Mouse (Mus musculus): ENCODE data around the gene Gnb1.

Gnb1 gene

DNA sequence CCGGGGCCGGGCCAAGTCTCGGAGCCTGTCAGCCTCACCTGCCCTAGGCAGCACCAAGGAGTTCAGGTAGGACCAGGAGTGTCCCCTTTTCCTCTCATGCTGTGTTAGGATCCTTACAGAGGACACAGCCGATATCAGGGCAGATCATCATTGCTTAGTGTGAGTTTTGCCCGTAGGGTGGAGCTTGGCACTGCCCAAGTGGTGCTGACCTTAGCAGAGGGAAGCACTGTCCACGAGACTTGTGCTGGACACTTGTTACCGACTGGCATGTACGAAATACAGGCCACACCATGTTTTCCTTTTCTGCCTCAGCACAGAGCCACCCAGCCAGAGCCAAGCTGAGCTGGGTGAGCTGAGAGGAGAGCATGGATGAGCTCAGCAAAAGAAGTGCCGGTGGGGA is 86.0 kb downstream of the Gnb1 start:
- peak; percentile 73 for DNase-seq (ENCODE audit: low read depth, low spot score)

DNA sequence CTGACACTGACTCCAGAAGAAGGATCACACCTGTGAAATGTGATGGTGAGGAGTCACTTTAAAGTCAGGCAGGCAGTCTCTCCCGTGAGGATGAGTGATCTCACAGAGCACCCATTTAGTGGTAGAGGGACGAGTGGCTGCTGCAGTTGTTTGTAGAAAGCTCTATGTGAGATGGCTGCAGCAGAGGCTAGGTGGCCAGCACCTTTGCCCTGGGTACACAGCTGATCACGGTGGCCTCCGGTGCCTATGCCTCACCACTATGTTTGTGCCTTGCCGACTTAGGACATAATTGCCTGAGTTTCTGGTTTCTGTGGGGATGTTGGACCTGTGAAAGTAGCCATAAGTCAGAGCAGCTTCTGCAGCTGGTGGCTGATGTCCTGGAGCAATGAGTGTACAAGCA is 86.6 kb downstream of the Gnb1 start:
- no peak for DNase-seq (ENCODE audit: low read depth, low spot score)

DNA sequence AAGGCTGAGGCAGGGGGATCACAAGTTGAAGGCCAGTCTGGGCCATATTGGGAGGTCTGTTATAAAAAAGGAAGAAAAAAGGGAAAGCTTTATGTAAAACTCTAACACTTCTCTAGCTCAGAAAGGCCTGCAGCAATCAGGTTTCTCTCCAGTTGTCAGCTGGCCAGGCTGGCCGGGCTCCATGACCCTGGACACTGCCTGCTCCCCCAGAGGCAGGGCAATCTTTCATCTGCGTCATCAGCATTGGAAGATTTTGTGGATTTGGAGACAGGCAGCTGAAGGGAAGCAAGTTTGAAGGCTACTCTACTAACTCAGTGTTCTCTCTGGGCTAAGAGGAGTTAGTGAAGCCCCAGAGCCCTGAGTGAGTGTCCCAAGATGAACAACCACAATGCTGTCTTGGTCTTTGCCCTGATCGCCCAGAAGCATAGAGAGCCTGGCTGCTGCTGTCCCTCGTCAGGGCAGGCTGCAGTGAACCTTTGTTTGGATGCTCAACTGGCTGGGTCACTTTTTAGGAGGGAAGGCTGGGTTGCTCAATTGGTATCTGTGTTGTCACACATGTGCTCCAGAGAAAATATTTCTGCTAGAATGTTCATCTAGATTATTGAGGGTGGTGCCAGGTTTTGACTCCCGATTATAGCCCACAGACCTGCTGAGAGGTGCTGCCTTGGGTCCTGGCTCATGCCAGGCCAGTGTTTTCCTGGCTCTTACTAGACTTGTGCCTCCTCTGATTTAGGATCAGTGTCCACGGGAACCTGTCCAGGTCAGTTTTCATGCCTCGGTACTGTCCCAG is 87.4 kb downstream of the Gnb1 start:
- DNase-seq (ENCODE audit: low read depth, low spot score) = peak; percentile 80

DNA sequence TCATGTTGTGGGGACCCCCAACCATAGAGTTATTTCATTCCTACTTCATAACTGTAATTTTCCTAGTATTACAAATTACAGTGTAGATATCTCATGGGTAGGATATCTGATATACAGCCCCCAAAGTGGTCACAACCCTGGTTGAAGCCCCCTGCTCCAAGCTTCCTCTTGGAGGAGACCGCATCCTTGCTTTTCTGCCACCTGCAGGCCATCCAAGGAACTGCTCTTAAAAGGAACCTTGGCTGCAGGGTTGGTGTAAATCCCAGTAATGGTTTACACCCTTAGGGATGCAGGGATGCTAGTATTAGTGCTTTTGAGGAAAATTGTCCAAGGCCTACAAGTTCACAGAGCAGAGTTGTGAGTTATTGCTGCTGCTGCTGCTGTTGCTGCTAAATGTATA is 89.3 kb downstream of the Gnb1 start:
- DNase-seq (ENCODE audit: low read depth, low spot score) = no peak

DNA sequence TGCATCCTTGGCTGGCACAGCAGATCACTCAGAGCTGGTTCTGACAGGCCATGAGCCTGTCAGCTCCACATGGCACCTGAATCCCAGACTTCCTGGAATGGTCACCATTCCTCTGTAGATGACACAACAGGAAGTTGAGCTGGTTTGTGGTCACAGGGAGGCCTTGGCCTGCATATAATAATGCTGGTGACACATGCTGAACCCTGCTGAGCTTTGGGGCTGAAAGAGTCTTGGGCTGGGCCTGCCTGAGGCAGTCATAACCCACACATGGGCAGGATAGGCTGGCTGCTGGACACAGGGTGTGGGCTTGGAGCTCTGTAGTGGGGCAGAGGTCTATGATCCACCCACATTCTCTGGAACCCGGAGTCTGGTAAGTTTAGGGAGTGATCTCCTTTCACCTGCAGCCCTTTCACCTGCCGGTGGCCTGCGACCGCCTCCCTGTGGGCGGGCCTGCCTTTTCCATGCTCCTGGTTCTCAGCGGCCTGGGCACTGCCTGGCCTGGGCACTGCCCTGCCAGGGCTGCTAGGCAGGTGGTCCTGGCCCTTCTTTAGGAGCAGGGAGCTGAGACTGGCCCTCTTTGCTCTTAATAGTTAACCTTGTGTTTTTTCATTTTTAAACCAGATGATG is 91.2 kb downstream of the Gnb1 start:
- no peak for DNase-seq (ENCODE audit: low read depth, low spot score)

DNA sequence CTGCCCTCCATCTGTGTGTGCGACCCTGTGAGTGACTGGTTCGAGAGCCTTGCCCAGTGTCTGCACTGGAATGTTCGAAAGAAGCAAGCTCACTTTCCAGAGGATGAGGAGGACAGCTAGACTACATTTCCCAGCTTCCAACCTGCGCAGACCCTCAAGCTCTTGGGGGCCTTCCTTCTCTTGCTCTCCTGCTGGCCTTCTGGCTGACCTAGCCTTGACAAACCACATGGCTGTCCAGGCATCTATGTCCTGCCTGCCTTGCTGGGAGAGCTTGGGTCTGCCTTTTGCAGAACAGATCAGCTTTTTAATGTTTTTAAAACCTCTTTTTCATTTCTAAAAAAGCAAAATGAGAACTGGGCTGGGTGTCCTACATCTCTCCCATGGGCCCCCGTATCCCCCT is 98.2 kb downstream of the Gnb1 start:
- no peak for DNase-seq (ENCODE audit: low read depth, low spot score)

DNA sequence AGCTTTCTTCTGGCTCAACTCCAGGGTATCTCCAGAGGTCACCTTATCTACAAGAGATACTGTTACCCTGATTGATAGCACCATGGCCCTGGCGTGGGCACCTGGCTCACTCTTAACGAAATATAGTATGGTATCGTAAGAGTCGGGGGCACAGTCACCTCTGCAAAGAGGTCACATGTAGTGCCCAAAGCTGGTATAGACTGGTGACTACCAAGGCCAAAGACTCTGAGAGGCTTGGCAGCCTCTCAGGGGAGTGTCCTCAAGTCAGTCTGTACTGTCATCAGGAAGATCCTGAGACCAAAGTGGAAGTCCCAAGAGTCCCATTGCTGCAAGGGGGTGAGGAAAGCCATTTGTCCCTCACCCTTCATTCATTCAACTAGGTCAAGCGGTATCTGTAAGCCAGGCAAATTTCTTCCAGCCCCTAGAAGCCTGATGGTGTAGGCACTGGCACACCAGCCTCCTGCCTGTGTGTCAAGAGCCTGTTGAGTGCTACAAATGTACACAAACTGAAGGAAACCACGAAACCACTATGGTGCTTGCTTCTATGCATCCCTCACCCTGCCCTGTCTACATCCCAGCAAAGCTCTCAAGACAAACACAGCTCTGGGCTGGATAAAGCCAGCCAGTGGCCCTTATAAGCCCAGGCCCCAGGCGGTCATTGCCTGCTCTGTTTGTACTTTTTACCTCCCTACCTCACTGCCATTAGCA is 100.0 kb downstream of the Gnb1 start:
- DNase-seq (ENCODE audit: low read depth, low spot score) = no peak

DNA sequence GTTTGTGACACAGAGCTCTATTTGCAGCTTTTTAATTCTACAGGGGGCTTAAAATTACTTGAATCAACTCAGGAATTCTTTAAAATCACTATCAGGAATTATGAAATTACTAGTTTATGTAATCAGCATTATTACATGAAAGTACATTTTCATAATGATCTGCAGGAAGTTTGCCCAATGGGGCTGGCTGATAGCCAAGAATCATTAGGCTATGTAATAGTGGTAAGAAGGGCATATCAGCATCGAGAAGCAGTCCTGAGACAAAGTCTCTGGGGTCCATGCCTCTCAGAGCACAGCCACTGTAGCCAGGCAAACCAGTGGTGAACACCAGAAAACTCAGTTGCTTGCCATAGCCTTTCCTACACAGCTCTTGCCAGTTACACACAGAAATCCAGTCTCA is 102.6 kb downstream of the Gnb1 start:
- DNase-seq (ENCODE audit: low read depth, low spot score) = no peak

DNA sequence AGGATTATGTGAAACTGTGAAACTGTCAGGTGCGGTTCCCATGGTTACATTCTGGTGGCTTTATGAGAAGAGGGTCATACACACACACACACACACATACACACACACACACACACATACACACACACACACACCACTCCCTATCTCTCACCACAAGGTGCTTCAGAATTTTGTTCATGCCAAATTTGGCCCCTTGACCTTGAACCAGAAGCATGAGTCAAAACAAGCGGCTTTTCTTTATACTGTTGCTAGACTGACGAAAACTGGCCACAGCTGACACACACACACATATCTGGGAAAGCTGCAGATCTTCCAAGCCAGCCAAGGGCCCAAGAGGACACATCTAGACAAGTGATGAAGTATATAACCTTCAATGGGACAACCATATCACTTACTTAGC is 104.6 kb downstream of the Gnb1 start:
- DNase-seq (ENCODE audit: low read depth, low spot score) = no peak

DNA sequence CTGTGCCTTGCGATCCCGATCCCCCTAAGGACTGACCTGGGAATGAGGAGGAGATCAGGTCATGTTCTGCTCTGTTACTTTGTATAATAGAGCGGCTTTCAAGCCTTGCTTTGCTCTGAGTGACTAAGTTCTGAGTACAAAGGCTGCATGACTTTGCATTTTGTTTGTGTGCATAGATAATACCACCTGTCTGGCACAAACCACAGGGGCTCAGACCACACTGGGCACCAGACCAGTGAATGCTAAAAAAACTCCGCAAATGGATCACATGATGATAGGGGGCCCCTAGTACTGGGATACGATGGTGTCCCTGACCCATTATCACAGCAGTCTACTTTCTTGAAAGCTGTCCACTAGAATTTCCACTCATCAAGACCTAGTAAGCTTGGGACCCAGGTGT is 105.4 kb downstream of the Gnb1 start:
- DNase-seq (ENCODE audit: low read depth, low spot score) = no peak

DNA sequence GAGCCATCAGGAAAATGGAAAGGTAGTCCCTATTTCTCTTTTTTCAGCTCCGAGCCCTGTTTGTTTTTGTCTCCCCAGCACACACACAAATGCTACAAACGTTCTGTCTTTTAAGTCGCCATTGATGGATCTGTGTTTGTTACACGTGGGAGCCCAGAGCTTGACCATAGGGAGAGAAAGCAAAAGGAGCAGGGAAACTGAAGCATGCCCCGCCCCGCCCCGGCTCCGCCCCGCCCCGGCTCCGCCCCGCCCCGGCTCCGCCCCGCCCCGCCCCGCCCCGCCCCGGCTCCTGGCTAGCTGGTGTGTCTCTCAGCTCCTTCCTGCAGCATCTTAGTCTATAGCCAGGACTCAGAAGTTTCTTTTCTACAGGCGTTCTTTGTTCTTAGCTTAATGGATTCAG is 107.4 kb downstream of the Gnb1 start:
- no peak for DNase-seq (ENCODE audit: low read depth, low spot score)

DNA sequence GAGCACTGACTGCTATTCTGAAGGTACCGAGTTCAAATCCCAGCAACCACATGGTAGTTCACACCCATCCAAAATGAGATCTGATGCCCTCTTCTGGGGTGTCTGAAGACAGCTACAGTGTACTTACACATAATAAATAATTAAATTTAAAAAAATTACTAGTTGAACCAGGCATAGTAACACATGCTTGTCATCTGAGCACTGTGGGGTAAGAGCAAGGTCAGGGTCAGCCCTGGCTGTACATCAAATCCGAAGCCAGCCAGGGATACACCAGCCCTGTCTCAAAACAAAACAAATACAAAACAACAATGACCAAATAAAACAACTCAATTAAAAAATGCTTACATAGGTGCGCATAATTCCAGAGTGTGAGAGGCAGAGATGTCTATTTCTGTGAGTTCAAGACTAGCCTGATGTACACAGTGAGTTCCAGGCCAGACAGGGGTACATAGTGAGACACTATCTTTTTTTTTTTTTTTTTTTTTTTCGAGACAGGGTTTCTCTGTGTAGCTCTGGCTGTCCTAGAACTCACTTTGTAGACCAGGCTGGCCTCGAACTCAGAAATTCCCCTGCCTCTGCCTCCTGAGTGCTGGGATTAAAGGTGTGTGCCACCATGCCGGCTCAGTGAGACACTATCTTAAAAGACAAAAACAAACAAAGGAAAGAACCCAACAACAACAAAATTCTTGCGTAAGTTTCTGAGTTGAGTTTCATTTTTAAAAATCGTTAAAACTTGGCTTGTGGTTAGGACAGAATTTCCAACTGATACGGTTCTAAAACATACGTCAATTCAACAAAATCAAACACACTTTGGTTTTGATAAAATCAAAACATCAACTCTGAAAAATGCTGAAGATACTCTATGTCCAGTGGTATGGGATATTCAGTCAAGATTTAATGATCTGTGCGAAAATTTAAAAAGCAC is 109.0 kb downstream of the Gnb1 start:
- DNase-seq (ENCODE audit: low read depth, low spot score) = no peak

DNA sequence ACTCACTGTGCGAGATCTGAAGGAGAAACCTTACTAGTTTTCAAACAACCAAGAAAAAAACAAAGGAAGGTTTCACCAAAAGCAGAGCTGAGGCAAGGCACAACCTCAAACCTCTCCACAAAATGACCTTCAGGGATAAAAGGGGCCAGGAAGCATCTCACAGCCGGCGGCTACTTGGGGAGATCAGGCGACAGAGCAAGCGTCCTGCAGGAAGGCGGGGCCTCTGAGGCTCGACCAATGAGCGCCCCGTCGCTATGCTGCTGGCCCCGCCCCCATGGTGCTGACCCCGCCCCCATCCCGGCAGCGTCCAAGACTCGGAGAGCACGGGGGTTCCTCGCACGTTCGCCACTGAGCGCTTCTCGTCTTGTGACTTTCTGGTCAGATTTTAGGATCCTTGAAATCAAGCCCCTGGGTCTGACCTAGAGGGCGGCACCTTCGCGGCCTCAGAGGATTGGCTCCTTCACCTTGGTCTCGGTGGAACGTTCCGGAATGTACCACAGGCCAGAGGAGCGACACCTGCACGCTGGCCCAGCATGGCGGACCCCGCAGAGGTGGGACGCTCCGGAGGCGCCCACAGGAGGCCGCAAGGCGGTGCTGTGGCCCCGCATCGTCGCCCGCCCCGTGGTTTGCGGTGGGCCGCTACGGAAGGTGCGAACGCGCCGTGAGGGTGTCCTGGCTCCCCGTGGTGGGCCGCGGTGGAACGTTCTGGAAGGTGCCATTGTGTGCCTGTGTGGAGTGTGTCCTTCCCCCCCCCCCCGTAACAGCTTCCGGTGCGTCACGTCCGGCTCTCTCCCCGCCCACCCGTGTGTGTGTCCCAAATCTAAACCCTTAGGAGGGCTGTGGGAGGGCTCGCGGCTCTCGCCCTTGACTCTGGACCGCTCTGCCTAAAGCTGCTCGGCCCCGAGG is 110.2 kb downstream of the Gnb1 start, which contains the start of gene Slc35e2:
Gene Slc35e2 (plus strand): TSS at position 326 of the 906 bp plus-strand sequence.
- DNase-seq (ENCODE audit: low read depth, low spot score) = peak; percentile 89

DNA sequence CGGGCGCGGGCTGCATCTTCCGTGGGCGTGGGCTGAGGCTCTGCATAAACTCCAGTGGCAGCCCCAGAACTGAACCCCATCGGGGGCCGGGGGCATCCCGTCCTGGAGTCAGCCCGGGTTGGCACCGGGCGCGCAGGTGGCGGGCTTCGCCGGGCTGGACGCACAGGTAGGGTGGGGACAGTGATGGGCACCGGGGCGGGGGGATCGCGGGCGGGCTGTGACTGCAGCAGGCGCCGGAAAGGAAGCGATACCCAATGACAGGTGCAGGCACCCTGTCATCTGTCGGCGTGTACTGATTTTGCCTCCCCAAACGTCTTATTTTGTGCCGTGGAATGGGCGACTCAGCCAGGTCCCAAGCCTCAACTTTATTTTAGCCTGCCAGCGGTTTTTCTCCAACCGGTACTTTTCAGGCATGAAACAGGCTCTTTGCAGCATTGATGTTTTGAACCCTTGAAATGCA is 110.9 kb downstream of the Gnb1 start:
- DNase-seq (ENCODE audit: low read depth, low spot score) = no peak

DNA sequence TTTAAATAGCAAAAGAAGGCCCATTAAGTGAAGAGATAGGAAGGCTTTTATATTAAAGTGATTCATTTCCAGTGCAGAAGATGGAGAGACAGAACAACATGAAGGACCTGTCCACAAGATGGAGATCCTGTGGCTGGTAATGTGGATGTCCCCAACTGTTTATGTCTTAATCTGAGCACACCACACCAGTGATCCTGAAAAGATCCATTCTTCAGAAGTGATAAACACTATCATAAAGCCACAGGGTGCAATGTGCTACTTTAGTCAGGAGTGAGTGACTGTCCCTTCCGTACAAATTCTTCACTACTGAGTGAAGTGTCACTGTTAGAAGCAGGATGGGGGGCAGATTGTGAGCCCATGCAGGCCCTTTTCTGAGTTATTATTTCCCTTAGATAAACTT is 111.6 kb downstream of the Gnb1 start:
- no peak for DNase-seq (ENCODE audit: low read depth, low spot score)

DNA sequence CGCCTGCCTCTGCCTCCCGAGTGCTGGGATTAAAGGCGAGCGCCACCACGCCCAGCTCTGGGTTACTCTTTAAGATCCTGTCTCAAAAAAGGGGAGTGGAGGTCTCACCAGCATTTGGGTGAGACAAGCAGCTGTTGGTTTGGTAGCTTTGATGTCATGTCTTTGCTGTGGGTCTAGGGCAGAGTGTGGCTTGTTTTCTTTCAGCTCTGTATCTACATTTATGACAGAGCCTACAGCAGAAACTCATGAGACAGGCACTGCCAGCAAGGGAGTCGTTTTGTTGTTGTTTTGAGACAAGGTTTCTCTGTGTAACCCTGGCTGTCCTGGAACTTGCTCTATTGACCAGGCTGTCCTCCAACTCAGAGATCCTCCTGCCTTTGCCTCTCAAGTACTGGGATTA is 112.6 kb downstream of the Gnb1 start:
- DNase-seq (ENCODE audit: low read depth, low spot score) = no peak

DNA sequence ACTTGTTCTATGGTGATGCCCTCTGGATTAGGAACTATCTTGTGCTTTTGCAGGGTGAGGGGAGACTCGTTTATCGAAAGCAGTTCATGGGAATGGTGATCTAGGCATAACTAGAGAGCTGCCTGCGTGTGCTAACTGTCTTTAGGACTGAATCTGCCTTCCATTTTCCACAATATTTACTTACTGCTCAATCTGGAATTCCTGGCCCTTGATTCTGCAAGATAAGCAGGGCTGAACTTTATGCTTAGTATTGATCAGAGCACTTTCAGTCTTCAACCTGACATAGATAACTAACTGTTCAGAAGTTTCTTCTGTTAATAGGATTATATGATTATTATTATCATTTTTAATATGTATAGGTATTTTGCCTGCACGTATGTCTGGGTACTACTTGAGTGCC is 114.0 kb downstream of the Gnb1 start:
- no peak for DNase-seq (ENCODE audit: low read depth, low spot score)

DNA sequence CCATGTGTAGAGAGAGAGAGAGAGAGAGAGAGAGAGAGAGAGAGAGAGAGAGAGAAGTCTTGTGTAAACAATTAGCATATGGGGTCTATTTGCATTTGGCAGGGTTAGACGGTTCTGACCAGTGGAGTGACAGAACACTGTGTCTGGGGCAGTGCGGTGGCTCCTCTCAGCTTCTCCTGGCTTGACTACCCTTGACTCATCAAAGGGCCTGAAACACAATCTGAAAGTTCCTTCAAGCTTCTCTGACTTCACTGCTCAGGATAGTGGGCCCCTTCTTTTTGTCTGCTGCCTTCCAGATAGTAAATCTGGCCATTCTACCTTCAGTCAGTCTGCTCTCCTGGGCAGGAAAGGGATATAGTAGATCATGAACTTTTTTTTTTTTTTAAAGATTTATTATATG is 115.7 kb downstream of the Gnb1 start:
- DNase-seq (ENCODE audit: low read depth, low spot score) = no peak

All from skeletal muscle tissue, adult 2 months (tissue).